Mouse (Mus musculus) layer of hippocampus, postnatal 36 days (tissue): Measurements from ENCODE around the gene Pnpla3. TPM values are rescaled to one million over a fixed set of nuclear protein-coding genes. Genes with fewer than 3 reads are reported as not detected.
"Not testable (repeated sequence)": the region's sequence is repeated elsewhere in the genome, so short reads cannot be mapped to it uniquely, and the experiment has no call there.

ENCODE experiments used
- DNase-seq, 2 experiments: peaks; one replicate each; pipeline ENCODE4 v3.0.0; 2022
- total RNA-seq, 2 experiments: library from RNA; stranded (reverse); gene quantifications; 2 replicates each; pipeline ENCODE4 v1.2.3; 2021

Pnpla3 gene
- 1 to 10 TPM; 7.2 to 7.6 TPM for total RNA-seq

DNA sequence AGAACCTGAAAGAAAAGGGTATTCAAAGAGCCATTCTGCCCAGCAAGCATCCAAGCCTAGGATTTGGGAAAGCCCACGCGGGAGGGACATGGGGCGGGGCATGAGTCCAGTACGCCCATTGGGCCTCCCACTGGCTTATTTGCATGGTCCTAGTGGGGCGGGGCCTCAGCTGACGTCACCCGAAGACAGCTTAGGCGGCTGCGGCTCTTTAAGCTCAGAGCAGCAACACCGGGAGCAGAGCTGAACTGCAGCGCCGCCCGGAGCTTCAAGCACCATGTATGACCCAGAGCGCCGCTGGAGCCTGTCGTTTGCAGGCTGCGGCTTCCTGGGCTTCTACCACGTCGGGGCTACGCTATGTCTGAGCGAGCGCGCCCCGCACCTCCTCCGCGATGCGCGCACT, at the start of gene Pnpla3:
TSS of gene Pnpla3 (plus strand) at position 238 of the 400 bp plus-strand sequence.
- DNase-seq: peak; percentile 96

DNA sequence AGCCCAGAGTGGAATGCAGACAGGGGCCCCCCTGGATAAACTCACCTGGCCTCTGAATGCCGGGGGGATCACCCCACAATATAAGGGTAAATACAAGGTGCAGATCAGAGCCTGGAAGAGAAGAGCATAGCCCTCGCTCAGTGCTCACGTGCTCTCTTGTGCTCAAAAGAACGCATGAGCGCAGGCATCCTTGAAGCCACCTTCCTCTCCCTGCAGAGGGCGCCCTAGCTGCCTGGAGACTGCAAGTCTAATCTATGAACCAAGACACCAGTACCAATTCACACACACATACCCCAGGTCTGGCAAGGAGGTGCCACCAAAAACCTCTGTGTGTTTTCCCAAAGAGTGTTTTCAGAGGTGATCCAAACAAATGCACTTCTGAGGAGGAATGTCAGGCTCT, 47.0 kb upstream of the Pnpla3 start:
- no peak for DNase-seq

DNA sequence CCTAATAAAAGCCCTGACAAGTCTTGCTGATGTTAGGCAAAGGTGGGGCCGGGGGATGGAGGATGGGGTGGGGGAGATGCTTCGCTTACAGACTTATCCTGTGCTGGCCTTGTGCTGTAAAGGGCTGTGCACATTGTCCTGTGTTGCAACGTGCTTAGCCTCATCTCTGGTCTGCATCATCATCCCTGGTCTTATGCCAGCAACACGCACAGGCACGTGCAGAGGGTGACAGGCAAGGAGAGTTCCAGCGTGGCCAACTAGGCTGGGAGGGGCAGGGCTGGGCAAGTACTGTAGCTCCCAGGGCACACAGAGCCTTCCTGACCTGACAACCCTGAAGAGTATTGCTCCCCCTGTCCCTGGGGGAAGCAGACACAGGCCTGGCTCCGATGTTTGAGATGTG, 46.6 kb upstream of the Pnpla3 start:
- no peak for DNase-seq

DNA sequence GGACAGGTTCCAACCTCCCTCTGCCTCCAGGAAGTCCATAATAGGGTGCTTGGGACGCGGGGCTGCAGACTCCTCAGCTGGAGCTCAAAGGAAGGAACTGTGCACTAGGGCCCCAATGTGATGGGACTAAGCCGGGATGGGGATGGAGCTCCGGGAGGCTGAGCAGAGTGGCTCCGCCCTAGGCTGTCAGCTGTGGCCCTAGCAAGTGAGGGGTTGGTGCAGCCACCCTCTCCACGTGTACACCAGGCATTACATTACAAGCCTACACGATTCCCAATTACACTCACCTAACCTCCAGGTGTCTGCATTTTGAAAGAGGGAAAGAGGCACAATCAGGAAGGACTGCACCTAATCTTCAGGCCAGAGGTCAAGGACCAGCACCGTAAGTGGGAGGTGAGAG, 44.6 kb upstream of the Pnpla3 start, which contains the start of gene Pnpla5:
TSS of gene Pnpla5 (minus strand) at position 101 of the 400 bp plus-strand sequence.
- no peak for DNase-seq

DNA sequence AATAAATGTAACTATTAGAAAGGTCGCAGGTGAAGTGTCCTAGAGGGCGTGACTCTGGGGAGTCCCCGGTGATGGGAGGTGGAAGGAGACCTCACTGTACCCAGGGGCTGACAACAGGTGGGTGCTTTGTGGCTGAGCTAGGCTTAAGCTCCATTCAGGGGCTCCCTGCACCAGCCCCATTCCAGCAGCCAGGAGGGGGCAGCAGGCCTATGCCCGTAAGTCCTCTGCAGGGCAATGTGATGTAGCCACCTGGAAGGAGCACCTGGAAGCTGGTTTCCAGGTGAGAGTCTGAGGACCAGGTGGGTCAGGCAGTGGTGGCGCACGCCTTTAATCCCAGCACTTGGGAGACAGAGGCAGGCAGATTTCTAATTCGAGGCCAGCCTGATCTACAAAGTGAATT, 43.6 kb upstream of the Pnpla3 start:
- DNase-seq: no peak

- no peak for DNase-seq
These were observed 41.2 kb upstream of the Pnpla3 start for GRCm38 (mm10) chr15:84126447-84126846.

GRCm38 (mm10) chr15:84126871-84127270, 40.8 kb upstream of the Pnpla3 start:
- DNase-seq: no peak

- DNase-seq: peak; percentile 7
These were observed 36.4 kb upstream of the Pnpla3 start for GRCm38 (mm10) chr15:84131096-84131786.

DNA sequence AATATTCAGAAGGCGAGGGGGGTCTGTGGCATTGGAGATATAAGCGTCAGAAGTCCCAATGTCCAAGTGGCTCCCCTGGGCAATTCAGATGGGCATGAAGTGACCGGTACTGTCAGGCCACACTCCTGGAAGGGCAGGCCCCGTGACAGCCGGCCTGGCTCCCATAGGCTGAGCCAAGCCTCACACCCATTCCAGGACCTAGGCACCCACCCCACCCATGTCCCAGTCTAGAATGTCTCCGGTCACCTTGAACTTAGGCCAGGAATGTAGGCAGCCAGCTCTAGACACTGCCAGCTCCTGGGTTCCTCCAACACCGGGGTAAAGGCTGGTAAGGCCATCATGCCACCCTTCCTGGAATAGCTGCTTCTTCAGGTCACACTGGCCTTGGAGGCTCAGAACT, 35.7 kb upstream of the Pnpla3 start:
- no peak for DNase-seq

GRCm38 (mm10) chr15:84133440-84133839, 34.2 kb upstream of the Pnpla3 start:
- DNase-seq: no peak

DNA sequence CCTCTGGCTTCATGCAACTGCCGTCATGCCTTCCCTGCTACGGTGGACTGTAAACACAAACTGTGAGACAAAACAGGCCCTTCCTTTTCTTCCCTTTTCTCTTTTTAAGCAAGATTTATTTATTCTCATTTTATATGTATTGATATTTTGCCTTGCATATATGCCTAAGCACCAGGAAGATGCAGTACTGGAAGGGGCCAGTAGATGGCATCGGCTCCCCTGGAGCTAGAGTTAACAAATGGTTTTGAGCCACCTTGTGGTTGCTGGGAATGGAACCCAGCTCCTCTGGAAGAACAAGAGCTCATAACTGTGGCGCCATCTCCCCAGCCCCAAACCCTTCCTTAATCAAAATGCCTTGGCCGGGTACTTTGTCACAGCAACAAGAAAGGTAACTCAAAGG, 32.2 kb upstream of the Pnpla3 start:
- no peak for DNase-seq

GRCm38 (mm10) chr15:84136473-84137415, 30.9 kb upstream of the Pnpla3 start:
- no peak for DNase-seq

DNA sequence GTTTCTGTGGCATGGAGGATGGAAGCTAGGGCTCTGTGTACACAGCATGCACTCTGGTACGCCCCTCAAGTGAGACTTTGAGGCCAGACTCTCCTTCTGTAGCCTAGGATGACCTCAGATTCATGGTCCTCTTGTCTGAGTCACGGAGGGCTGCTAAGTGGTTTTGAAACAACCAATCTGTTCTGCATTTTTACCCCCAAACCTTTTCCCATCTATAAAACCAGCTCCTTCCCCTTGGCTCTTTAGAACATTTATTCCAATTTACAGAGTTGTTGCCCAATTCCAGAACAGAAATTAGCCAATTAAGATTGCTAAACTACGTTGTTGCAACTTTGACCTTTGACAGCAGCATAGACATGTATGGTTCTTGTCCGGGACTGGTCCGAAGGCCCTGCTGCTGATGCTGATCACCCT, 28.0 kb upstream of the Pnpla3 start:
- no peak for DNase-seq

GRCm38 (mm10) chr15:84140109-84140508, 27.5 kb upstream of the Pnpla3 start:
- no peak for DNase-seq

GRCm38 (mm10) chr15:84140929-84141328, 26.7 kb upstream of the Pnpla3 start:
- no peak for DNase-seq

DNA sequence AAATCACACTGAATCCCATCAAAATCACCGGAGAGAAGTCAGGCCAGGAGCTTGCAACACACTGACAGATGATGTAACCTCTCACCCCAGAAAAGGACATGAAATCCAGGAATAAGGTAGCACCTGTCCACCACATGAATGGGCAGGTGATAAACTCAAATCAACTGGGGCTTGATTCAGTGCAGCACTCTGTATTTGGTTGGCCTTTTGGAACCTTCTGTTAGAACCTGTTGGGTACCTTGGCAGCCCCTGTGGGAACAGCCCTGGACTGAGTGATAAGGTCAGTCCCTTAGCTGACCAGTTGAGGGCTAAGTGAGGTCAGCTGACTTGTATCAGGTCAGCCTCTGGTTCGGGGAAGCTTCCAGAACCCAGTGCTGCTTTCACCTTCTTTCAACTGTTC, 11.5 kb upstream of the Pnpla3 start:
- DNase-seq: no peak

GRCm38 (mm10) chr15:84157530-84157929, 10.1 kb upstream of the Pnpla3 start:
- not testable (repeated sequence) for DNase-seq

GRCm38 (mm10) chr15:84161871-84162270, 5.8 kb upstream of the Pnpla3 start:
- DNase-seq: no peak

GRCm38 (mm10) chr15:84166818-84167217, 819 bp upstream of the Pnpla3 start:
- no peak for DNase-seq

DNA sequence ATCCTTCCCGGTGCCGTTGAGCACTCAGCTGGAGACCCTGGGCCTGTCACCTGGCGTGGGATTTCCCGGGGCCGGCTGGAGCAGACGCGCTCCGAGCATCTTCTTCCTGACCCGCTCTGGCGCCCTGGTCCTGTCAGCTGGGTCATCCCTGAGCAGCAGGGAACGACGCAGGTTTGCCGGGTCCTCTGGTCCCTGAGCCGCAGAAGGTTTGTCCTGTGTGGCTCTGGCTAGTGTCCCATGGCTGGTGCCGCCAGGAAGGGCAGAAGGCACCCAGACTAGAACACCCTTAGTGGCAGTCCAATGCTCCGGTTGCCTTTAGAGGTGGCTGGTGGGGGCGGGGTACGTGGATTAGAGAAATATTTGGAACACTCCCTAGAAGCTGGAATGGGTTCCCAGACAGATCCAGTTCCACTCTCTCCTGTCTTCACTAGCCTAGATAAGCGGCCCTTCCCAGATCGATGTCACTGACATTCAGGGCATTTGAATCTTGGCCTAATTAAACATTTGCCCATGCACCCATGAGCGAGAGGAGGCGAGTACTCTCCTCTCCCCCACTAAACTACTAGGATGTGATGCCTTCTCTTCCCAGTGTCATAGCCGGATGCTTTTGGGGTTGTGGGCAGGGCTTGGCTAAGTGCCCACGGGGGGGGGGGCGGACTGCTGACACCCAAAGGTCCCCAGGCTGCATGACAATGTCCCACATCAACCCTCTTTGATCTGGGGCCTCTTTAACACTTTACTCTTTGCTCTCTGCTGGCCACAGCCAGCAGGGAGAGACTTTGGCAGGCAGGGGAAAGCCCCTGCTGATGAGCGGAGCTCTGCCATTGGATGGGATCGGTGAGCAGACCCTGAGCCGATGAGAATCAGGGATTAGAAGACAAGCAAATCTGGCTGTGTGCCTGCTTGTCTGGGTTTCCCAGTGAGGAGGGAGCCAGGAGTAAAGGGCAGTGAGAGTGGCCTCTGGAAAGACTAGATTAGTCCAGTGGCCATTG, 829 bp downstream of the Pnpla3 start:
- no peak for DNase-seq

GRCm38 (mm10) chr15:84169511-84169910, 1.9 kb downstream of the Pnpla3 start:
- DNase-seq: no peak

GRCm38 (mm10) chr15:84171166-84171565, 3.5 kb downstream of the Pnpla3 start:
- DNase-seq: no peak
